Mouse (Mus musculus): ENCODE data around the gene Xpo6.

DNA sequence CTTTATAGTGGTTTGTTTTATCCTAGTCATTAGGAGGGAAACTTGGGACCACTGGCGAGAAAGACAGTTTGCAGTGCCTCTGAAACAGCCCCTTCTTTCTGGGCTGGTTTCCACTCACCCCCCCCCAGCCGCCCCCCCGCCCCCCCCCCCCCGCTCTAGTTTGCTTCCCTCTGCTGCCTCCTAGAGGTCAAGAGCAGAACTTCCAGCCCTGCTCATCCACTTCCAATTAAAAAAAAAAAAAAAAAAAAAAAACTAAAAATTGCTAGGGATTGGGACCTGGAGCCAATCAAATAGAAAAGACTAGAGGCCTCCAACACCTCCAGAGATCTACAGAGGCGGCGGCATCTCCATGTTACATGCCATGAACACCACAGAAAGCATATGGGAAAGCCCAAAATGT is 112.1 kb downstream of the Xpo6 start:
- TF ChIP-seq CTCF (IDR thresholded peaks at IDR 0.05; ENCODE audit: control insufficient read depth, insufficient read depth, low read length) = no peak
- no peak for TF ChIP-seq POLR2A (IDR thresholded peaks at IDR 0.05; ENCODE audit: borderline replicate concordance, control insufficient read depth, low read depth, low read length)
